Mouse (Mus musculus): Measurements from ENCODE around the gene Tbxas1.

DNA sequence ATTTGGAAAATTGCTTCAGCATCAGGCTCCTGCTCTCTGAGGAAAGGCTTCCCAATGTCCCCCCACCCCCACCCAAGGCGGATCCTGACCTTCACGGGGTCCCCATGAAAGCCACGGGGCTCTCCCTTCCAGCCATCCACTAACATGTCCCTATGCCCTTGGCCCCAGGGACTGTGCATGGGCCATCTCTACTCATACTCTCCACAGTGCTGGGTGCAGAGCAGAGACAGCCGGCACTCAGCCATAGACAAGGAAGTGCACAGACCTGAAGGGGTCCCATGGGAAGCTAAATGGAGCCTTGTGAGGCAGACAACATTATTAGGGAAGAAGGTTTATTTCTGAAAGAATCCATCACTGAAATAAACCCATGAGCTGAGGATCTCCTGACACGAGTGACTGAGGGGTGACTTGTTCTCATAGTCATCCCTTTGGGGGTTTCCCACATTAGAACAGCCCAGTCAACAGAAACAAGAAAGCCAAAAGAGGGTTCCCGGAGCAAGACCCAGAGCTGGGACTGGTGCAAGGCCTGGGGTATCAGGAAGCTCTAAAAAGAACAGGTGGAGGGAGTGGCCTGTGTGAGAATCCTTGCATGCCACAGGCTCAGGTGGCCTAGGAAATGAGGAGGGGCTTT lies 179.8 kb downstream of the Tbxas1 start:
- no peak for TF ChIP-seq CTCF (IDR thresholded peaks at IDR 0.05; ENCODE audit: low read depth)
- no peak for TF ChIP-seq EP300 (optimal IDR thresholded peaks at IDR 0.05)
